Mouse (Mus musculus) heart, postnatal 0 days (tissue): ENCODE results near the gene Acaca.

Experiments used
- CTCF ChIP-seq: IDR thresholded peaks from 2 replicates; pipeline ENCODE4 v1.5.1; 2016; ENCODE audit warnings: antibody characterized with exemption, control low read depth, low read depth
- EP300 ChIP-seq: IDR thresholded peaks from 2 replicates; pipeline ENCODE4 v1.6.1; 2016; ENCODE audit warnings: antibody characterized with exemption, low read depth

GRCm38 (mm10) chr11:84127977-84128376 lies 1.5 kb upstream of the Acaca start:
- TF ChIP-seq CTCF (no peak), EP300 (no peak)
